Comparison of ENCODE assay signal across 8 mouse cellular contexts in the genomic region with DNA sequence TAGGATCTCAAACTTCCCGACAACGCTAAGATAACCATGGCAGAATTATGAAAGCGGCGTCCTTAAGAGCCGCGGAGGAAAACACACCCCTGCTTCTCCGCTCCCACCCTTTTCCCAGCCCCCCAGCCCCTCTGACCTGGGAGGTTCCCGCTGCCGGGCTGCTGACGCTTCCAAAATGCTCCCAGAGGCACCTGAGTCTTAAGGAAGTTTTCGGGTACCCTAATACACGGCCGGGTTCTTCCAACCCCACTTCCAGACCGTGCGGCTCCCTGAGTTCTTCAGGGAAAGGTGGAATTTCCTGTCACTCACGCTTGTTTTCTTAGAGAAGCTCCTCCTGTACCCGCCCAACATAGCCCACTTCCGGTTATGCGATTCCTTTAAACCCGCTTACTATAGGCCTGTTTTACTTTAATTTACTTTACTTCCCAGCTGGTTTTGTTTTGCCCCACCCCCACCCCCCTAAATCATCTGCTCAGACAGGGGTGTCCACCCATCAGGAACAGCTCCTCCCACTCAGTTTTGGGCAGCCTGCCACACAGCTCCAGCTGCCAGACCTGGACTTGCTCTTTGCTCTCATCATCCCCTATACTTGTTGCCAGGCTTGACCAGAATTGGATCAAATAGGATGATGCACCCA. TPM values are rescaled to one million over a fixed set of nuclear protein-coding genes. Genes with fewer than 3 reads are reported as not detected.
DNase-seq lines count a peak whose midpoint lies in the region; ATAC-seq and TF ChIP-seq lines count a peak whose summit lies in the region.

A gene (minus strand): TSS at position 290 of the 637 bp plus-strand sequence.

- peak; percentile 7 to 38 for DNase-seq in CD8-positive naive resting alpha-beta T cell, adult 2 months (ENCODE audit: low read depth in 2 of 2, low spot score in 2 of 2)
- DNase-seq in c-Kit-positive CD71-negative TER-119-negative erythroid progenitor cells, embryonic 14.5 days (ENCODE audit: low read depth), result peak; percentile 26
- DNase-seq in fibroblast of lung, adult 2 months (ENCODE audit: low read depth), result peak; percentile 47
- peak; percentile 98 for DNase-seq in kidney, postnatal 0 days (ENCODE audit: low spot score)
- peak; percentile 95 for DNase-seq in liver, adult 2 months (ENCODE audit: extremely low read depth, low read depth, low spot score)

- H3ac ChIP-seq in myocyte (ENCODE audit: control insufficient read depth, insufficient read length), result no peak within 1 kb of the TSS

- no peak for TF ChIP-seq CTCF in kidney, postnatal 0 days (IDR thresholded peaks at IDR 0.05; ENCODE audit: low read depth)
- no peak for TF ChIP-seq CTCF in liver, adult 2 months (IDR thresholded peaks at IDR 0.05; ENCODE audit: low read depth, low read length)

- peak within 1 kb of the TSS; percentile 86 for H3K9ac ChIP-seq in heart, embryonic 13.5 days
- H3K9ac ChIP-seq in kidney, postnatal 0 days (ENCODE audit: low read depth, low read length), result peak within 1 kb of the TSS; percentile 80
- H3K9ac ChIP-seq in liver, adult 2 months (ENCODE audit: low read depth, low read length), result peak within 1 kb of the TSS; percentile 80
- peak within 1 kb of the TSS; percentile 65 for H3K9ac ChIP-seq in stomach, embryonic 14.5 days (replicated peaks; ENCODE audit: low read depth, low read length)

- H3K9me3 ChIP-seq in heart, embryonic 13.5 days, result no peaks in the 10 kb centered on the region
- H3K9me3 ChIP-seq in kidney, postnatal 0 days (replicated peaks; ENCODE audit: low read length), result no peaks in the 10 kb centered on the region
- H3K9me3 ChIP-seq in stomach, embryonic 14.5 days (ENCODE audit: control insufficient read depth, low read depth, low read length), result no peaks in the 10 kb centered on the region

- peak within 1 kb of the TSS; percentile 91 for H3K27ac ChIP-seq in heart, embryonic 13.5 days (replicated peaks)
- peak within 1 kb of the TSS; percentile 92 for H3K27ac ChIP-seq in kidney, postnatal 0 days
- H3K27ac ChIP-seq in liver, adult 2 months (replicated peaks; ENCODE audit: insufficient read depth, low read depth, low read length), result peak within 1 kb of the TSS; percentile 83
- peak within 1 kb of the TSS; percentile 93 for H3K27ac ChIP-seq in stomach, embryonic 14.5 days (ENCODE audit: low read length)

- H3K4me1 ChIP-seq in heart, embryonic 13.5 days, result peaks cover 18% of the 10 kb centered on the region
- peaks cover 8% of the 10 kb centered on the region for H3K4me1 ChIP-seq in kidney, postnatal 0 days (replicated peaks; ENCODE audit: insufficient read depth, low read length)
- peaks cover 2% of the 10 kb centered on the region; the same call in 1 of the 2 replicates for H3K4me1 ChIP-seq in liver, adult 2 months (ENCODE audit: control insufficient read depth, insufficient read depth, low read length)
- 0 out of 2 replicates have a peak, but pooled peaks cover 3% of the 10 kb centered on the region for H3K4me1 ChIP-seq in stomach, embryonic 14.5 days (ENCODE audit: control insufficient read depth, insufficient read depth, low read length)

- no peak for TF ChIP-seq POLR2A in liver, adult 2 months (IDR thresholded peaks at IDR 0.05; ENCODE audit: extremely low read depth, insufficient read depth, low read length)
- no peak for TF ChIP-seq POLR2A in myocyte (IDR thresholded peaks at IDR 0.05; ENCODE audit: insufficient read length, low read depth)

- ATAC-seq in heart, embryonic 13.5 days (ENCODE audit: extremely low read depth, insufficient number of reproducible peaks, low FRiP score, low TSS enrichment), result peak; percentile 78; the same call in 1 of the 2 replicates
- peak; percentile 96 for ATAC-seq in kidney, postnatal 0 days (replicated peaks; ENCODE audit: low FRiP score, low read depth)
- peak; percentile 93 for ATAC-seq in stomach, embryonic 14.5 days (ENCODE audit: insufficient number of reproducible peaks, insufficient read depth, low FRiP score, low read depth)

- H3K36me3 ChIP-seq in heart, embryonic 13.5 days, result peaks cover 28% of the 10 kb centered on the region
- peaks cover 12% of the 10 kb centered on the region for H3K36me3 ChIP-seq in kidney, postnatal 0 days (ENCODE audit: insufficient read depth, low read length)
- H3K36me3 ChIP-seq in liver, adult 2 months (ENCODE audit: control insufficient read depth, insufficient read depth, low read length), result peaks cover 19% of the 10 kb centered on the region
- H3K36me3 ChIP-seq in myocyte (ENCODE audit: control insufficient read depth, insufficient read depth), result peaks cover 27% of the 10 kb centered on the region
- H3K36me3 ChIP-seq in stomach, embryonic 14.5 days (ENCODE audit: control insufficient read depth, insufficient read depth, low read length), result peaks cover 3% of the 10 kb centered on the region; the same call in 1 of the 2 replicates

- peak within 1 kb of the TSS; percentile 77 for H3K4me3 ChIP-seq in heart, embryonic 13.5 days
- H3K4me3 ChIP-seq in kidney, postnatal 0 days (replicated peaks; ENCODE audit: low read depth, low read length), result peak within 1 kb of the TSS; percentile 87
- peak within 1 kb of the TSS; percentile 95 for H3K4me3 ChIP-seq in liver, adult 2 months (ENCODE audit: insufficient read depth, low read depth, low read length)
- peak within 1 kb of the TSS; percentile 78 for H3K4me3 ChIP-seq in myocyte
- H3K4me3 ChIP-seq in stomach, embryonic 14.5 days (ENCODE audit: low read depth, low read length), result peak within 1 kb of the TSS; percentile 75

- H3K79me2 ChIP-seq in liver, adult 2 months (ENCODE audit: control insufficient read depth, insufficient read depth, low read length), result no peaks in the 10 kb centered on the region
- H3K79me2 ChIP-seq in myocyte (ENCODE audit: control insufficient read depth, insufficient read depth), result no peaks in the 10 kb centered on the region

- under 1% methylated on average over 20 of the region's 20 CpGs for WGBS in heart, embryonic 13.5 days
- WGBS in kidney, postnatal 0 days, result under 1% methylated on average over 20 of the region's 20 CpGs
- WGBS in liver, adult 2 months, result 0% methylated on average over 20 of the region's 20 CpGs
- WGBS in stomach, embryonic 14.5 days, result under 1% methylated on average over 20 of the region's 20 CpGs

- peak within 1 kb of the TSS; percentile 72 for H3K4me2 ChIP-seq in heart, embryonic 13.5 days
- peak within 1 kb of the TSS; percentile 66 for H3K4me2 ChIP-seq in kidney, postnatal 0 days (ENCODE audit: low read length)
- H3K4me2 ChIP-seq in myocyte (ENCODE audit: low read depth), result peak within 1 kb of the TSS; percentile 81
- peak within 1 kb of the TSS; percentile 68 for H3K4me2 ChIP-seq in stomach, embryonic 14.5 days (replicated peaks; ENCODE audit: low read depth, low read length)

- H3K27me3 ChIP-seq in heart, embryonic 13.5 days (replicated peaks), result no peaks in the 10 kb centered on the region
- no peaks in the 10 kb centered on the region for H3K27me3 ChIP-seq in kidney, postnatal 0 days (ENCODE audit: insufficient read depth, low read length)
- no peaks in the 10 kb centered on the region for H3K27me3 ChIP-seq in liver, adult 2 months (ENCODE audit: control insufficient read depth, insufficient read depth, low read length)
- no peaks in the 10 kb centered on the region for H3K27me3 ChIP-seq in myocyte (ENCODE audit: control insufficient read depth, insufficient read depth, insufficient read length)
- no peaks in the 10 kb centered on the region for H3K27me3 ChIP-seq in stomach, embryonic 14.5 days (ENCODE audit: control insufficient read depth, insufficient read depth, low read length)

TF ChIP-seq in myocyte, 11 proteins besides CTCF, POLR2A, EP300 and RAD21:
- TF ChIP-seq REST (IDR thresholded peaks at IDR 0.05; ENCODE audit: insufficient read depth, insufficient read length) (no peak), CEBPB (IDR thresholded peaks at IDR 0.05; ENCODE audit: insufficient read depth, poor library complexity, severe bottlenecking) (peak; percentile 73), SRF (IDR thresholded peaks at IDR 0.05; ENCODE audit: control insufficient read depth, insufficient read length, low read depth) (no peak), MYOG (IDR thresholded peaks at IDR 0.05; ENCODE audit: control insufficient read depth in 1 of 3, insufficient read depth in 1 of 3, insufficient read length in 2 of 3, low read depth in 2 of 3) (peak in 2 of 3 experiments; percentile 49 to 55), MAX (IDR thresholded peaks at IDR 0.05; ENCODE audit: low read depth) (no peak), E2F4 (IDR thresholded peaks at IDR 0.05; ENCODE audit: insufficient read depth) (no peak), USF1 (IDR thresholded peaks at IDR 0.05; ENCODE audit: low read depth) (no peak), MYOD1 (IDR thresholded peaks at IDR 0.05; ENCODE audit: control insufficient read depth in 1 of 3, insufficient read length in 2 of 3, low read depth in 2 of 3) (peak in 1 of 3 experiments; percentile 46)

RNA-seq across cellular contexts. Expression of the gene that starts here (rescaled TPM):
- polyA plus RNA-seq in heart, embryonic 13.5 days (2015; fragmentation: Nextera tagmentation; extraction: Ambion mirVana), result 13.4 and 14.2 TPM in 2 replicates
- polyA plus RNA-seq in kidney, postnatal 0 days (2015; fragmentation: Nextera tagmentation; extraction: Ambion mirVana), result 24.2 and 27.2 TPM in 2 replicates
- 9.7 and 11.1 TPM in 2 replicates for total RNA-seq in liver, adult 2 months (2014; rRNA removed)
- 0.95 and 1.3 TPM in 2 replicates for polyA plus RNA-seq in liver, adult 2 months (2012; rRNA removed)
- 2.9 TPM for polyA plus RNA-seq in myocyte (2012; fragmentation: generic; extraction: Trizol)
- 30.6 and 33.2 TPM in 2 replicates for polyA plus RNA-seq in stomach, embryonic 14.5 days (2014; fragmentation: Nextera tagmentation; extraction: Ambion mirVana)

Comparison
In these comparisons a context has a peak if more than half of its experiments do, and no peak if none do; other contexts are left out.
1. Peak in every context shown above with its lines: DNase-seq, ATAC-seq, H3K4me3 ChIP-seq and H3K27ac ChIP-seq.
2. DNase-seq: peak in every context shown above with its lines; median percentile 98 in kidney, postnatal 0 days; 95 in liver, adult 2 months; 47 in fibroblast of lung, adult 2 months; 26 in c-Kit-positive CD71-negative TER-119-negative erythroid progenitor cells, embryonic 14.5 days; 22 in CD8-positive naive resting alpha-beta T cell, adult 2 months.